13 mouse cellular contexts compared by ENCODE assay signal in the genomic region with DNA sequence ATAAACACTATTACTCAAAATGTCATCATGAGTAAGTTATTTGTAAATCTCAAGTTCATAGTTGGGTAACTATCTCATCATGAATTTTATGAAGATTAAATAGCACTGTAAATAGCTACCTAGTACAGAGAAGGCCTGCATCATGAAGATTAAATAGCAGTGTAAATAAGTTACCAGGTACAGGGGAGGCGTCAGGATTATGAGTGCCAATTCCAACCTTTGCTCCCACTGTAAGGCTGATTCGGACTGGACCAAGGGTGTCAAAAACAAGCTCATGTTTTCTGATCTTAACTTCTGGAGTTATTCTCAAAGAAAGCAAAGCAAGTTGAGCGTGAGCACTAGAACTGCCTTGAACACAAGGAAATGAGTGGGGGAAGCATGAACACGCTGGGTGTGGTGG.
"Had no signal": no experiment of that assay in that cellular context is flagged by ENCODE, and none has a peak within 500 bp of the region (broad histone marks: within the 10 kb centered on the region; RNA-seq: fewer than 3 reads in every experiment).

No protein-coding gene starts in this region.

- H3K9me3 ChIP-seq: limb, embryonic 10.5 days; liver, embryonic 13.5 days; midbrain, embryonic 12.5 days; neural tube, embryonic 13.5 days had no signal

- H3K27me3 ChIP-seq: liver, embryonic 13.5 days; midbrain, embryonic 12.5 days; neural tube, embryonic 13.5 days had no signal

- H3K9ac ChIP-seq: liver, embryonic 13.5 days; liver, postnatal 0 days; midbrain, embryonic 12.5 days; neural tube, embryonic 13.5 days had no signal

- H3K4me3 ChIP-seq: left cerebral cortex, adult 2 months; limb, embryonic 10.5 days; liver, embryonic 13.5 days; midbrain, embryonic 12.5 days; neural tube, embryonic 13.5 days had no signal

- H3K4me1 ChIP-seq: limb, embryonic 10.5 days; liver, embryonic 13.5 days; midbrain, embryonic 12.5 days; neural tube, embryonic 13.5 days had no signal

- H3K36me3 ChIP-seq: limb, embryonic 10.5 days; liver, embryonic 13.5 days; midbrain, embryonic 12.5 days; neural tube, embryonic 13.5 days had no signal

- H3K27ac ChIP-seq: left cerebral cortex, adult 2 months; limb, embryonic 10.5 days; liver, embryonic 13.5 days; midbrain, embryonic 12.5 days; neural tube, embryonic 13.5 days had no signal

- ATAC-seq: inflammation-experienced regulatory T-cells, adult 6 months; liver, postnatal 0 days; midbrain, embryonic 16.5 days had no signal

- H3K4me2 ChIP-seq: liver, embryonic 13.5 days; midbrain, embryonic 12.5 days; neural tube, embryonic 13.5 days had no signal

- DNase-seq: liver, embryonic 13.5 days; liver, postnatal 0 days; retina, postnatal 1 day; right cerebral cortex, postnatal 4 days; spleen, adult 18-20 months; thymus, adult 2 months; thymus, postnatal 25 days had no signal
